In genomic region chr4:62641230-62641589, GRCm38 (mm10) we compare ENCODE assay signal across 10 mouse cellular contexts.
DNase-seq lines count a peak whose midpoint lies in the region; ATAC-seq lines count a peak whose summit lies in the region.
"Had no signal": no experiment of that assay in that cellular context is flagged by ENCODE, and none has a peak within 500 bp of the region (broad histone marks: within the 10 kb centered on the region; RNA-seq: fewer than 3 reads in every experiment).

No protein-coding gene starts in this region.

- H3K4me1 ChIP-seq in kidney, embryonic 15.5 days, result peaks cover 29% of the 10 kb centered on the region
- H3K4me1 ChIP-seq in embryonic facial prominence, embryonic 12.5 days, result peaks cover 25% of the 10 kb centered on the region
- peaks cover 30% of the 10 kb centered on the region for H3K4me1 ChIP-seq in heart, embryonic 16.5 days (ENCODE audit: control insufficient read depth, insufficient read depth, low read length)
- H3K4me1 ChIP-seq in liver, embryonic 15.5 days (replicated peaks), result peaks cover 16% of the 10 kb centered on the region

- no peak overlapping the region for H3K4me2 ChIP-seq in kidney, embryonic 15.5 days
- no peak overlapping the region for H3K4me2 ChIP-seq in embryonic facial prominence, embryonic 12.5 days (replicated peaks)
- no peak overlapping the region for H3K4me2 ChIP-seq in heart, embryonic 16.5 days (ENCODE audit: low read depth, low read length)
- H3K4me2 ChIP-seq in liver, embryonic 15.5 days, result peak overlapping the region; percentile 18; the same call in 1 of the 2 replicates
- H3K4me2 ChIP-seq: hindbrain, embryonic 15.5 days had no signal

- peak overlapping the region; percentile 78 for H3K27ac ChIP-seq in kidney, embryonic 15.5 days
- H3K27ac ChIP-seq in embryonic facial prominence, embryonic 12.5 days, result peak overlapping the region; percentile 64
- H3K27ac ChIP-seq in heart, embryonic 16.5 days (ENCODE audit: low read length), result peak overlapping the region; percentile 83
- H3K27ac ChIP-seq in liver, embryonic 15.5 days (replicated peaks), result 0 out of 2 replicates have a peak overlapping the region, but pooled peaks have one; percentile 29

- H3K9ac ChIP-seq in kidney, embryonic 15.5 days, result no peak overlapping the region
- no peak overlapping the region for H3K9ac ChIP-seq in embryonic facial prominence, embryonic 12.5 days
- 0 out of 2 replicates have a peak overlapping the region, but pooled peaks have one; percentile 26 for H3K9ac ChIP-seq in heart, embryonic 16.5 days (ENCODE audit: low read length)
- no peak overlapping the region for H3K9ac ChIP-seq in liver, embryonic 15.5 days
- H3K9ac ChIP-seq: hindbrain, embryonic 15.5 days had no signal

- H3K9me3 ChIP-seq in kidney, embryonic 15.5 days (replicated peaks), result no peaks in the 10 kb centered on the region
- H3K9me3 ChIP-seq in embryonic facial prominence, embryonic 12.5 days, result no peaks in the 10 kb centered on the region
- no peaks in the 10 kb centered on the region for H3K9me3 ChIP-seq in heart, embryonic 16.5 days (replicated peaks; ENCODE audit: control insufficient read depth, low read length)
- no peaks in the 10 kb centered on the region for H3K9me3 ChIP-seq in liver, embryonic 15.5 days (replicated peaks)
- H3K9me3 ChIP-seq: hindbrain, embryonic 15.5 days had no signal

- H3K36me3 ChIP-seq in kidney, embryonic 15.5 days, result peaks cover 25% of the 10 kb centered on the region
- H3K36me3 ChIP-seq in embryonic facial prominence, embryonic 12.5 days, result no peaks in the 10 kb centered on the region
- H3K36me3 ChIP-seq in heart, embryonic 16.5 days (ENCODE audit: control insufficient read depth, insufficient read depth), result no peaks in the 10 kb centered on the region; the same call in 1 of the 2 replicates
- H3K36me3 ChIP-seq in liver, embryonic 15.5 days (replicated peaks), result no peaks in the 10 kb centered on the region
- H3K36me3 ChIP-seq: hindbrain, embryonic 15.5 days had no signal

- no peak overlapping the region for H3K4me3 ChIP-seq in kidney, embryonic 15.5 days (replicated peaks)
- H3K4me3 ChIP-seq in embryonic facial prominence, embryonic 12.5 days, result no peak overlapping the region
- H3K4me3 ChIP-seq in heart, embryonic 16.5 days (ENCODE audit: low read length), result no peak overlapping the region
- H3K4me3 ChIP-seq in liver, embryonic 15.5 days (replicated peaks), result no peak overlapping the region
- H3K4me3 ChIP-seq: hindbrain, embryonic 15.5 days had no signal

- no peak for DNase-seq in kidney, postnatal 4 days
- no peak for DNase-seq in thymus, postnatal 10 days (ENCODE audit: low spot score in 2 of 2)
- no peak for DNase-seq in layer of hippocampus, adult 8-10 months (ENCODE audit: low spot score in 2 of 2)
- DNase-seq: cerebellum, adult 18-20 months; midbrain, embryonic 14.5 days had no signal

- ATAC-seq in kidney, embryonic 15.5 days (replicated peaks; ENCODE audit: low FRiP score), result no peak
- no peak for ATAC-seq in embryonic facial prominence, embryonic 12.5 days (ENCODE audit: insufficient number of reproducible peaks, insufficient read depth, low FRiP score, low TSS enrichment)
- peak; percentile 55 for ATAC-seq in heart, embryonic 16.5 days (replicated peaks; ENCODE audit: extremely low read depth, insufficient read depth, low FRiP score)
- ATAC-seq in liver, embryonic 15.5 days (ENCODE audit: insufficient read depth), result no peak

- no peaks in the 10 kb centered on the region for H3K27me3 ChIP-seq in kidney, embryonic 15.5 days
- H3K27me3 ChIP-seq in embryonic facial prominence, embryonic 12.5 days, result no peaks in the 10 kb centered on the region
- no peaks in the 10 kb centered on the region for H3K27me3 ChIP-seq in heart, embryonic 16.5 days (ENCODE audit: control insufficient read depth, insufficient read depth, low read length)
- H3K27me3 ChIP-seq in liver, embryonic 15.5 days, result no peaks in the 10 kb centered on the region
- H3K27me3 ChIP-seq: hindbrain, embryonic 15.5 days had no signal

- 33% methylated on average over 11 of the region's 11 CpGs for WGBS in kidney, embryonic 15.5 days
- 18% methylated on average over 11 of the region's 11 CpGs for WGBS in embryonic facial prominence, embryonic 12.5 days
- 40% methylated on average over 11 of the region's 11 CpGs for WGBS in heart, embryonic 16.5 days
- WGBS in liver, embryonic 15.5 days (ENCODE audit: insufficient replicate concordance), result 11% methylated on average over 11 of the region's 11 CpGs

Comparison
In these comparisons a context has a peak if more than half of its experiments do, and no peak if none do; other contexts are left out.
1. H3K27ac ChIP-seq: peak in every context shown above with its lines; median percentile 83 in heart, embryonic 16.5 days; 78 in kidney, embryonic 15.5 days; 64 in embryonic facial prominence, embryonic 12.5 days; 29 in liver, embryonic 15.5 days.